Mouse (Mus musculus) CH12.LX (cell line): ENCODE data around the gene Cldn1. TPM values are rescaled to one million over a fixed set of nuclear protein-coding genes. Genes with fewer than 3 reads are reported as not detected.

Source experiments
- DNase-seq: peaks from one replicate; pipeline ENCODE4 v3.0.0-alpha.2; 2013; ENCODE audit errors: extremely low read depth
- H3K27ac ChIP-seq: 2 replicates; pipeline ENCODE4 v1.5.1; 2012; ENCODE audit warnings: low read depth, mild to moderate bottlenecking, control low read depth, moderate library complexity; ENCODE audit not compliant: insufficient read depth
- H3K27me3 ChIP-seq: replicated peaks from 2 replicates; pipeline ENCODE3; 2012; ENCODE audit warnings: inconsistent platforms
- H3K36me3 ChIP-seq, 2 experiments: replicated peaks in 1 of 2; 2 replicates each; pipeline versions ENCODE3 to v1.6.1; 2012; ENCODE audit warnings: inconsistent platforms in 1 of 2, low read length in 1 of 2, mild to moderate bottlenecking in 1 of 2, mixed read lengths in 1 of 2, moderate library complexity in 1 of 2; ENCODE audit not compliant: control insufficient read depth in 1 of 2, insufficient read depth in 1 of 2
- H3K4me1 ChIP-seq, 2 experiments: 2 replicates each; pipeline ENCODE4 v1.6.1; 2012; ENCODE audit warnings: inconsistent platforms in 1 of 2, moderate library complexity in 1 of 2; ENCODE audit not compliant: insufficient read depth in 2 of 2, control insufficient read depth in 1 of 2
- H3K4me2 ChIP-seq: 2 replicates; pipeline ENCODE4 v1.6.1; 2012; ENCODE audit warnings: low read depth, mild to moderate bottlenecking, control low read depth; ENCODE audit not compliant: poor library complexity, insufficient read depth, severe bottlenecking
- H3K4me3 ChIP-seq, 3 experiments: fragments of 150-350 bp in 1 of 3; sonication (generic) in 1 of 3; replicated peaks in 1 of 3; 2 replicates each; pipeline versions ENCODE3 to v1.5.1; 2011 to 2012; ENCODE audit warnings: low read depth in 2 of 3, low read length in 2 of 3, mild to moderate bottlenecking in 2 of 3, moderate library complexity in 2 of 3, control low read depth in 1 of 3, improper control_type of control experiment in 1 of 3, inconsistent platforms in 1 of 3, mixed read lengths in 1 of 3; ENCODE audit not compliant: poor library complexity in 1 of 3
- H3K79me2 ChIP-seq: replicated peaks from 2 replicates; pipeline ENCODE4 v1.6.1; 2012; ENCODE audit warnings: mild to moderate bottlenecking, moderate library complexity; ENCODE audit not compliant: control insufficient read depth, poor library complexity, insufficient read depth, severe bottlenecking; ENCODE audit errors: extremely low read depth
- H3K9ac ChIP-seq: 2 replicates; pipeline ENCODE4 v1.6.1; 2012; ENCODE audit warnings: low read depth, mild to moderate bottlenecking, control low read depth, moderate library complexity; ENCODE audit not compliant: insufficient read depth
- H3K9me3 ChIP-seq: replicated peaks from 2 replicates; pipeline ENCODE3; 2012; ENCODE audit warnings: low read length, inconsistent platforms, mixed read lengths
- CHD2 ChIP-seq: IDR thresholded peaks from 2 replicates; pipeline ENCODE4 v1.6.1; 2011; ENCODE audit warnings: low read length, improper control_type of control experiment
- E2F4 ChIP-seq: IDR thresholded peaks from 2 replicates; pipeline ENCODE4 v1.6.1; 2011; ENCODE audit warnings: low read depth, low read length, improper control_type of control experiment; ENCODE audit not compliant: insufficient replicate concordance
- EP300 ChIP-seq: IDR thresholded peaks from 2 replicates; pipeline ENCODE4 v1.6.1; 2011; ENCODE audit warnings: low read length, improper control_type of control experiment
- MYC ChIP-seq: IDR thresholded peaks from 2 replicates; pipeline ENCODE4 v1.6.1; 2011; ENCODE audit warnings: low read depth, mild to moderate bottlenecking, improper control_type of control experiment, low read length
- NELFE ChIP-seq: IDR thresholded peaks from 2 replicates; pipeline ENCODE4 v1.6.1; 2011; ENCODE audit warnings: low read depth, low read length, improper control_type of control experiment
- NRF1 ChIP-seq: IDR thresholded peaks from 2 replicates; pipeline ENCODE4 v1.6.1; 2014; ENCODE audit warnings: low read depth, mild to moderate bottlenecking, inconsistent platforms, low read length, improper control_type of control experiment, moderate library complexity
- SMC3 ChIP-seq: IDR thresholded peaks from 2 replicates; pipeline ENCODE4 v1.6.1; 2011; ENCODE audit warnings: low read depth, low read length, improper control_type of control experiment
- ZC3H11A ChIP-seq: IDR thresholded peaks from 2 replicates; pipeline ENCODE4 v1.6.1; 2012; ENCODE audit warnings: low read depth, mild to moderate bottlenecking, inconsistent platforms, low read length, improper control_type of control experiment
- ZMIZ1 ChIP-seq: IDR thresholded peaks from 2 replicates; pipeline ENCODE4 v1.6.1; 2012; ENCODE audit warnings: low read depth, mild to moderate bottlenecking, inconsistent platforms, low read length, improper control_type of control experiment
- dilution Hi-C: fragments of 300-500 bp; cut with MboI; formaldehyde crosslinking; loops from 2 replicates; pipeline ENCODE4 v1.14.3; 2020; ENCODE audit warnings: low sequenced_read_pairs; ENCODE audit not compliant: extremely low pct_unique_long_range_greater_than_20kb, extremely low pct_ligation_motif_present
- in situ Hi-C: fragments of 300-500 bp; cut with MboI; formaldehyde crosslinking; loops from 3 replicates; pipeline ENCODE4 v1.14.3; 2019; ENCODE audit warnings: low sequenced_read_pairs, low pct_ligation_motif_present, low pct_unique_long_range_greater_than_20kb, mixed read lengths
- polyA plus RNA-seq: library from polyadenylated mRNA; unstranded; fragments of >175 nt; gene quantifications from 2 replicates; pipeline ENCODE4 v1.2.1, GENCODE M21; 2012; ENCODE audit warnings: low read depth; ENCODE audit not compliant: insufficient read length
- total RNA-seq, 2 experiments: library from RNA; depleted of rRNA; stranded (reverse); fragments of 300-350 nt in 1 of 2; fragments of >200 nt in 1 of 2; gene quantifications; 2 replicates each; pipeline ENCODE4 v1.2.3; 2012 to 2014

Cldn1 gene
- total and polyA plus RNA-seq, 3 experiments: not detected

- no peaks in the 10 kb centered on the region for H3K27me3 ChIP-seq
- no peak overlapping the region for H3K4me3 ChIP-seq
- in situ Hi-C loops (no loop called here), dilution Hi-C loops (no loop called here)
- no peaks in the 10 kb centered on the region for H3K9me3 ChIP-seq
- peaks cover 0 to 6% of the 10 kb centered on the region in 2 experiments; a peak in 1 of 4 replicates for H3K4me1 ChIP-seq
- H3K36me3 ChIP-seq: no peaks in the 10 kb centered on the region
- no peak for DNase-seq
- H3K79me2 ChIP-seq: no peaks in the 10 kb centered on the region
- H3K4me2 ChIP-seq: no peak overlapping the region
- no peak overlapping the region for H3K27ac ChIP-seq
- no peak for TF ChIP-seq ZMIZ1
- no peak overlapping the region for H3K9ac ChIP-seq
These were observed 56.8 kb downstream of the Cldn1 start for GRCm38 (mm10) chr16:26314815-26315214.

- H3K4me2 ChIP-seq: no peak overlapping the region
- H3K9me3 ChIP-seq: no peaks in the 10 kb centered on the region
- in situ Hi-C loops (no loop called here), dilution Hi-C loops (no loop called here)
- no peaks in the 10 kb centered on the region for H3K79me2 ChIP-seq
- no peaks in the 10 kb centered on the region for H3K27me3 ChIP-seq
- TF ChIP-seq MYC (no peak), CHD2 (no peak), NRF1 (no peak), ZC3H11A (no peak), NELFE (no peak), EP300 (no peak), E2F4 (no peak), SMC3 (no peak)
- H3K4me3 ChIP-seq: no peak overlapping the region
- peaks cover 0 to 6% of the 10 kb centered on the region in 2 experiments; a peak in 1 of 4 replicates for H3K4me1 ChIP-seq
- H3K27ac ChIP-seq: no peak overlapping the region
- no peaks in the 10 kb centered on the region for H3K36me3 ChIP-seq
- H3K9ac ChIP-seq: no peak overlapping the region
- peak; percentile 14 for DNase-seq
These were observed 62.2 kb downstream of the Cldn1 start for GRCm38 (mm10) chr16:26309402-26309801.

Other genes starting within 250 kb of the Cldn1 start
- gene Cldn16, start 91.3 kb upstream of the Cldn1 start, total RNA-seq (2012; rRNA removed): not detected in 2 replicates
- gene Cldn16, start 91.3 kb upstream of the Cldn1 start, total RNA-seq (2014; rRNA removed): not detected in 2 replicates
- not detected in 2 replicates for gene Cldn16, start 91.3 kb upstream of the Cldn1 start, polyA plus RNA-seq
- not detected in 2 replicates for gene Tmem207, start 154.9 kb upstream of the Cldn1 start, total RNA-seq (2012; rRNA removed)
- gene Tmem207, start 154.9 kb upstream of the Cldn1 start, total RNA-seq (2014; rRNA removed): not detected in 2 replicates
- not detected in 2 replicates for gene Tmem207, start 154.9 kb upstream of the Cldn1 start, polyA plus RNA-seq
- 4.1 TPM in 2 replicates for gene Il1rap, start 209.9 kb upstream of the Cldn1 start, total RNA-seq (2012; rRNA removed)
- gene Il1rap, start 209.9 kb upstream of the Cldn1 start, total RNA-seq (2014; rRNA removed): 14.4 and 15.0 TPM in 2 replicates
- gene Il1rap, start 209.9 kb upstream of the Cldn1 start, polyA plus RNA-seq: 8.7 and 9.4 TPM in 2 replicates